Mouse (Mus musculus) thymus, adult 18-20 months (tissue): Measurements from ENCODE around the gene Hagh.

Source experiments
- DNase-seq, 2 experiments: peaks; one replicate each; pipeline ENCODE4 v3.0.0; 2022; ENCODE audit warnings: mixed read lengths in 2 of 2

Gene Hagh

GRCm38 (mm10) chr17:24850773-24851127 lies 10.8 kb downstream of the Hagh start:
- DNase-seq: no peak

GRCm38 (mm10) chr17:24851381-24852125 lies 11.6 kb downstream of the Hagh start:
- DNase-seq: no peak

- DNase-seq: no peak
Measured at GRCm38 (mm10) chr17:24855838-24856464, 16.0 kb downstream of the Hagh start.

- DNase-seq: no peak
Measured at GRCm38 (mm10) chr17:24856589-24856988, 16.6 kb downstream of the Hagh start.

GRCm38 (mm10) chr17:24857831-24858470 lies 18.0 kb downstream of the Hagh start:
- DNase-seq: no peak

GRCm38 (mm10) chr17:24858967-24859366 lies 19.0 kb downstream of the Hagh start:
- no peak for DNase-seq

GRCm38 (mm10) chr17:24860076-24860475 lies 20.1 kb downstream of the Hagh start:
- no peak for DNase-seq

- DNase-seq: no peak
Measured at GRCm38 (mm10) chr17:24861785-24862184, 21.8 kb downstream of the Hagh start.

- DNase-seq: no peak
Measured at GRCm38 (mm10) chr17:24865776-24866175, 25.8 kb downstream of the Hagh start, which contains the start of gene Igfals. TSS of gene Igfals (plus strand) at chr17:24865997.

GRCm38 (mm10) chr17:24867914-24868313 lies 28.0 kb downstream of the Hagh start:
- DNase-seq: no peak

- no peak for DNase-seq
Measured at GRCm38 (mm10) chr17:24873695-24874404, 33.9 kb downstream of the Hagh start.

GRCm38 (mm10) chr17:24874405-24874745 lies 34.4 kb downstream of the Hagh start:
- DNase-seq: no peak

- DNase-seq: no peak
Measured at GRCm38 (mm10) chr17:24874989-24875388, 35.0 kb downstream of the Hagh start.

GRCm38 (mm10) chr17:24877336-24878116 lies 37.6 kb downstream of the Hagh start:
- no peak for DNase-seq

GRCm38 (mm10) chr17:24878117-24878397 lies 38.1 kb downstream of the Hagh start:
- peak in 1 of 2 experiments; percentile 51 for DNase-seq

- no peak for DNase-seq
Measured at GRCm38 (mm10) chr17:24878531-24878930, 38.6 kb downstream of the Hagh start.

- no peak for DNase-seq
Measured at GRCm38 (mm10) chr17:24881738-24882440, 41.9 kb downstream of the Hagh start.

GRCm38 (mm10) chr17:24884391-24884790 lies 44.4 kb downstream of the Hagh start:
- DNase-seq: no peak

GRCm38 (mm10) chr17:24885356-24886133 lies 45.6 kb downstream of the Hagh start:
- DNase-seq: no peak

GRCm38 (mm10) chr17:24886134-24886931 lies 46.4 kb downstream of the Hagh start, which contains the start of the genes Nubp2 and Spsb3:
TSS of gene Nubp2 (minus strand) at chr17:24886349.
TSS of gene Spsb3 (plus strand) at chr17:24886643.
- peak; percentile 92 to 99 for DNase-seq
